Mouse (Mus musculus): Measurements from ENCODE around the gene Gm10153.

- TF ChIP-seq CTCF (IDR thresholded peaks at IDR 0.05; ENCODE audit: extremely low read depth, insufficient read depth, low read length) (no peak), POLR2A (IDR thresholded peaks at IDR 0.05; ENCODE audit: extremely low read depth, insufficient read depth, low read length) (no peak)
Measured at GRCm38 (mm10) chr7:142198748-142199147, 8.6 kb upstream of the Gm10153 start.
